Mouse (Mus musculus) CH12F3 (cell line): ENCODE data around the gene Stk16.

Source experiments
- in situ Hi-C: fragments of 300-500 bp; cut with MboI; formaldehyde crosslinking; loops from 2 replicates; pipeline ENCODE4 v1.14.3; 2020; ENCODE audit warnings: low sequenced_read_pairs

Gene Stk16

GRCm38 (mm10) chr1:75234606-75235005 lies 24.0 kb downstream of the Stk16 start:
- in situ Hi-C loops, result no loop called here

GRCm38 (mm10) chr1:75236117-75237050 lies 25.7 kb downstream of the Stk16 start, which contains the start of gene Dnajb2:
TSS of gene Dnajb2 (plus strand) at chr1:75236406.
- in situ Hi-C loops, result no loop called here

GRCm38 (mm10) chr1:75239591-75239990 lies 29.0 kb downstream of the Stk16 start:
- in situ Hi-C loops, result no loop called here

- in situ Hi-C loops, result no loop called here
Measured at GRCm38 (mm10) chr1:75243411-75243810, 32.8 kb downstream of the Stk16 start.

- in situ Hi-C loops, result no loop called here
Measured at GRCm38 (mm10) chr1:75244175-75244826, 33.7 kb downstream of the Stk16 start.

GRCm38 (mm10) chr1:75244836-75245235 lies 34.2 kb downstream of the Stk16 start:
- in situ Hi-C loops, result no loop called here

- in situ Hi-C loops, result no loop called here
Measured at GRCm38 (mm10) chr1:75247071-75247930, 36.7 kb downstream of the Stk16 start.

GRCm38 (mm10) chr1:75248041-75248772 lies 37.6 kb downstream of the Stk16 start:
- in situ Hi-C loops, result no loop called here

- in situ Hi-C loops, result no loop called here
Measured at GRCm38 (mm10) chr1:75250498-75250897, 39.9 kb downstream of the Stk16 start.

- in situ Hi-C loops, result no loop called here
Measured at GRCm38 (mm10) chr1:75251112-75251970, 40.7 kb downstream of the Stk16 start.

- in situ Hi-C loops, result no loop called here
Measured at GRCm38 (mm10) chr1:75252308-75252707, 41.7 kb downstream of the Stk16 start.

- in situ Hi-C loops, result no loop called here
Measured at GRCm38 (mm10) chr1:75253029-75253428, 42.4 kb downstream of the Stk16 start.

- in situ Hi-C loops, result no loop called here
Measured at GRCm38 (mm10) chr1:75253849-75254624, 43.4 kb downstream of the Stk16 start.

GRCm38 (mm10) chr1:75254625-75255013 lies 44.0 kb downstream of the Stk16 start:
- in situ Hi-C loops, result no loop called here

- in situ Hi-C loops, result no loop called here
Measured at GRCm38 (mm10) chr1:75255516-75256046, 44.9 kb downstream of the Stk16 start.

- in situ Hi-C loops, result no loop called here
Measured at GRCm38 (mm10) chr1:75261278-75261677, 50.6 kb downstream of the Stk16 start.

- in situ Hi-C loops, result no loop called here
Measured at GRCm38 (mm10) chr1:75262969-75263951, 52.6 kb downstream of the Stk16 start.
